Mouse (Mus musculus) heart, embryonic 14.5 days (tissue): ENCODE measurements around the gene Dnajc10. TPM values are rescaled to one million over a fixed set of nuclear protein-coding genes. Genes with fewer than 3 reads are reported as not detected.

Source experiments
- ATAC-seq: fragments of 200-750 bp; cut with Nextera tagmentation; 2 replicates; pipeline ENCODE4 v1.8.0; 2017; ENCODE audit warnings: low read depth, moderate TSS enrichment; ENCODE audit not compliant: insufficient number of reproducible peaks, insufficient read depth, low FRiP score
- H3K27ac ChIP-seq, 2 experiments: fragments of 200-500 bp in 1 of 2; fragments of 300-500 bp in 1 of 2; sonication (generic) in 1 of 2; replicated peaks in 1 of 2; 2 replicates each; pipeline ENCODE4 v1.5.1; 2012 to 2014; ENCODE audit warnings: low read depth in 2 of 2, low read length in 2 of 2, control low read depth in 1 of 2, mild to moderate bottlenecking in 1 of 2, mixed read lengths in 1 of 2; ENCODE audit not compliant: control insufficient read depth in 1 of 2, insufficient read depth in 1 of 2
- H3K27me3 ChIP-seq: fragments of 300-500 bp; sonication (generic); 2 replicates; pipeline ENCODE4 v1.6.1; 2014; ENCODE audit warnings: mild to moderate bottlenecking, low read length, control low read depth; ENCODE audit not compliant: control insufficient read depth, insufficient read depth
- H3K36me3 ChIP-seq: fragments of 300-500 bp; sonication (generic); 2 replicates; pipeline ENCODE4 v1.6.1; 2014; ENCODE audit warnings: mild to moderate bottlenecking, control low read depth, low read length, mixed read lengths; ENCODE audit not compliant: control insufficient read depth, insufficient read depth
- H3K4me1 ChIP-seq, 2 experiments: fragments of 200-500 bp in 1 of 2; fragments of 300-500 bp in 1 of 2; sonication (generic) in 1 of 2; 2 replicates each; pipeline ENCODE4 v1.6.1; 2012 to 2014; ENCODE audit warnings: low read length in 2 of 2, control low read depth in 1 of 2, mixed read lengths in 1 of 2; ENCODE audit not compliant: control insufficient read depth in 2 of 2, insufficient read depth in 2 of 2
- H3K4me2 ChIP-seq: fragments of 300-500 bp; sonication (generic); 2 replicates; pipeline ENCODE4 v1.6.1; 2014; ENCODE audit warnings: mild to moderate bottlenecking, low read length
- H3K4me3 ChIP-seq, 2 experiments: fragments of 200-500 bp in 1 of 2; fragments of 300-500 bp in 1 of 2; sonication (generic) in 1 of 2; 2 replicates each; pipeline ENCODE4 v1.5.1; 2012 to 2014; ENCODE audit warnings: low read length in 2 of 2, mild to moderate bottlenecking in 2 of 2, control low read depth in 1 of 2, low read depth in 1 of 2, moderate library complexity in 1 of 2; ENCODE audit not compliant: control insufficient read depth in 1 of 2, insufficient read depth in 1 of 2
- H3K9ac ChIP-seq: fragments of 300-500 bp; sonication (generic); 2 replicates; pipeline ENCODE4 v1.6.1; 2014; ENCODE audit warnings: mild to moderate bottlenecking, low read length
- H3K9me3 ChIP-seq: fragments of 300-500 bp; sonication (generic); 2 replicates; pipeline ENCODE4 v1.6.1; 2016; ENCODE audit warnings: low read length, control low read depth; ENCODE audit not compliant: control insufficient read depth
- WGBS: fragments of 180-500 bp; shearing (Covaris S2); extraction: QIAGEN DNeasy Blood & Tissue Kit; methylation state at CpG from one replicate; pipeline ENCODE4 v1.1.7; 2014; 5-methylcytosine and 5-hydroxymethylcytosine counted together
- polyA plus RNA-seq: library from polyadenylated mRNA; unstranded; fragments of >200 nt; fragmentation: Nextera tagmentation; extraction: Ambion mirVana; gene quantifications from 2 replicates; pipeline ENCODE4 v1.2.1, GENCODE M21; 2014

The Dnajc10 gene
- 56.9 and 57.4 TPM in 2 replicates for polyA plus RNA-seq

DNA sequence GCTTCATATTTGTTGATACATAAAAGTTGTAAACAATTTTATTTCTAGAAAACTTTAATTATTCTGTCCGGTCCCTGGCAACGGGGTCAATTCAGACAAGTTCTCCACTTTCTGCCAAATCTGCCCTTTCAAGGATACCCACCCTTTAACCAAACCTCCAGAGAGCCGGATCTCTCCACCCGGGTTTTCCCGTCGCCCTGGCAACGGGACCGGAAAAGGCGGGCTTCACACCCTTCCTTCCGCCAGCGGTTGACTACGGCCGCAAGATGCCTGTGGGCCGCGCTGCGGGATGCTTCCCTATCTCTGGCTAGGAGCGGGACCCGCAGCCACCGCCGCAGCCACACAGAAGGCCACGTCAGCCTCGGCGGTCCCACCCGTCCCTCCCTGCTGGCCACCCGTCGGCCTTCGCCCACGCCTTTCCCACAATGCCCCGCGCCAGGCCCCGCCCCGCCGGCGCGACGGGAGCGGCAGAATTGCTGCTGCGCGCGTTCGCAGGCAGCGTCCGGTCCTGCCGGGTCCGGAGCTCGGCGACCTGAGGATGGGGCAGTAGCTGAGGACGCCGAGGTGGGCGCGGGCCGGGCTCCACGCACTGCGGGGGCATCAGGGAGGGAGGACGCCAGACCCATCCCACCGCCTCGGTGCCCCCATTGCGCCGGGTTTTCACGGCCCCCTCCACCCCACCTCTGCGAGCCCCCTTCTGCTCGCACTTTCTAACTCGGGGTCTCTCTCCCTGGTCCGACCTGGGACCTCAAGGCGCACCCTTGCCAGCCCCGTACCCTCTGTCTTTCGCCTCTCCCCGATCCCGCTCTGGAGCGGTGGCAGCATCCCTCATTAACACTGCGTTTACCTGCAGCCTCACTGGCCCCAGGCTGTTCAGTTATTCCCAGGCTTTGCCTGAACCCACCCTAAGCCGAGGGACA, at the start of gene Dnajc10:
Gene Dnajc10, plus strand, starts transcription at position 225 of the 920 bp plus-strand sequence.
- WGBS = under 1% methylated on average over 72 of the region's 72 CpGs
- peak within 1 kb of the TSS; percentile 82 to 83 for H3K4me3 ChIP-seq
- peak within 1 kb of the TSS; percentile 61 to 90 for H3K27ac ChIP-seq
- ATAC-seq = peak; percentile 88
- no peaks in the 10 kb centered on the region for H3K9me3 ChIP-seq
- H3K9ac ChIP-seq = peak within 1 kb of the TSS; percentile 91
- H3K36me3 ChIP-seq = peaks cover 26% of the 10 kb centered on the region
- no peaks in the 10 kb centered on the region for H3K27me3 ChIP-seq
- H3K4me2 ChIP-seq = peak within 1 kb of the TSS; percentile 77
- H3K4me1 ChIP-seq = peaks cover 0 to 22% of the 10 kb centered on the region in 2 experiments; a peak in 3 of 4 replicates

DNA sequence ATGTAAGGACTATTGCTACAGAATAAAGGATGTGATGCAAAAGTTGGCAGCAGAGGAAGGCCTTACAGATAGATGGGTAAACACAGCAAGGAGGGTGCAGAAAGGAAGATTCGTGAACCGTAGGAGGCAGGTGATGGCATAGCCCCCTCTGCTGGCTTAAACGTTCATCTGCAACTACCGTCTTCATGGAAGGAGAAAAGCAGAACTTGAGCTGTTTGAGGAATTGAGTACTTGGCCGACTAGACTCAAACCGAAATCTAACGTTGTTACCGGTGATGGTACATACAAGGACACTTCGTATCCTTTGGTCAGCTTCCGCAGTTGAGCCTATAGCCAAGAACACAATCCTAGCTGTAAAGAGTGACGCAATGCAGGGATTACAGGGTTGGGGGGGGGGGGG, 48.4 kb upstream of the Dnajc10 start:
- 0 out of 2 replicates have a peak, but pooled peaks cover 3% of the 10 kb centered on the region for H3K27me3 ChIP-seq
- H3K4me3 ChIP-seq = no peak overlapping the region; a peak in 1 of 4 replicates
- H3K27ac ChIP-seq = no peak overlapping the region
- H3K4me2 ChIP-seq = peak overlapping the region; percentile 43
- no peaks in the 10 kb centered on the region for H3K9me3 ChIP-seq
- H3K36me3 ChIP-seq = no peaks in the 10 kb centered on the region
- H3K4me1 ChIP-seq = peaks cover 3 to 7% of the 10 kb centered on the region in 2 experiments; a peak in 2 of 4 replicates
- no peak overlapping the region for H3K9ac ChIP-seq
- 12% methylated on average over 11 of the region's 11 CpGs for WGBS
- no peak for ATAC-seq

DNA sequence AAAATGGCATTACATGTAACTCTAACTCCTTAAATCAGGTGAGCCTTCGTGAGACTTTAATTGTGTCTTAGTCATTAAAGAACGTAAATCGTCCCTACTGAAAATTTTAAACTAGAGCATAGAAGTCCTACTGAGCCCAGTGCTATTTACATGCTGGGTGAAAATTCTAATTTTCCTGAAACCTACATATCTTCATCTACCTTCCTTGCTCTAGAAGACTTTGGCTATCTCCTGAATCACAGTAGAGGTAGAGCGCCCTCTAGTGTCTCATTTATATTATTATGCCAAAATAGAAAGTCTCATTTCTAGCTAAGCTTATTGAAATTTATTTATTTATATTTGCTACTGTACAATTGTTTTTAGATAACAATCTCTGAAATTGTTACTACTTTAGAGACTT, 47.2 kb upstream of the Dnajc10 start:
- WGBS = 48% methylated on average over 4 of the region's 4 CpGs
- ATAC-seq = no peak
- H3K36me3 ChIP-seq = no peaks in the 10 kb centered on the region
- no peak overlapping the region for H3K4me2 ChIP-seq
- no peak overlapping the region for H3K4me3 ChIP-seq
- H3K27ac ChIP-seq = no peak overlapping the region
- no peaks in the 10 kb centered on the region for H3K9me3 ChIP-seq
- no peak overlapping the region for H3K9ac ChIP-seq
- peaks cover 3 to 8% of the 10 kb centered on the region in 2 experiments; a peak in 2 of 4 replicates for H3K4me1 ChIP-seq
- 0 out of 2 replicates have a peak, but pooled peaks cover 3% of the 10 kb centered on the region for H3K27me3 ChIP-seq

DNA sequence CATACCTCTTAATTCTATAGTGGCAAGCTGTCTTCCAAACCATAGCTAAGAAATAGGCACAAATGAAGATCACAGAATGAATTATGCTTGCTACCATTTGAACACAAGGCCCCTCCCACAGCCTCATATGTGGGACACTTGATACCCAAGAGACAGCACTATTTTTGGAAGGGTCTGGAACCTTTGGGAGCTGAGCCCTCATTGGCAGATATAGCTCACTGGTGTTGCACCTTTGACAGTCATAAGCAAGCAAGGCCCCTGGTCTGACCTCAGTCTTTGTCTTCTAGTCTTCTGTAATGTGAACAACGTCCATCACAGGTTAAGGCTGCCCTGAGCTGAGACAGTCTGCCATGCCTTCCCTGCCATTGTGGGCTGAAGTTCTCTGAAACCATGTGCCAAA, 43.8 kb upstream of the Dnajc10 start:
- no peak overlapping the region for H3K4me2 ChIP-seq
- 0 out of 2 replicates have a peak, but pooled peaks cover 3% of the 10 kb centered on the region for H3K9me3 ChIP-seq
- H3K36me3 ChIP-seq = no peaks in the 10 kb centered on the region
- ATAC-seq = no peak
- no peak overlapping the region for H3K9ac ChIP-seq
- 33% methylated on average over 1 of the region's 1 CpGs for WGBS
- no peak overlapping the region for H3K4me3 ChIP-seq
- peak overlapping the region; percentile 31 to 34; a peak in 1 of 4 replicates for H3K27ac ChIP-seq
- H3K27me3 ChIP-seq = no peaks in the 10 kb centered on the region
- H3K4me1 ChIP-seq = peaks cover 3 to 8% of the 10 kb centered on the region in 2 experiments; a peak in 2 of 4 replicates

DNA sequence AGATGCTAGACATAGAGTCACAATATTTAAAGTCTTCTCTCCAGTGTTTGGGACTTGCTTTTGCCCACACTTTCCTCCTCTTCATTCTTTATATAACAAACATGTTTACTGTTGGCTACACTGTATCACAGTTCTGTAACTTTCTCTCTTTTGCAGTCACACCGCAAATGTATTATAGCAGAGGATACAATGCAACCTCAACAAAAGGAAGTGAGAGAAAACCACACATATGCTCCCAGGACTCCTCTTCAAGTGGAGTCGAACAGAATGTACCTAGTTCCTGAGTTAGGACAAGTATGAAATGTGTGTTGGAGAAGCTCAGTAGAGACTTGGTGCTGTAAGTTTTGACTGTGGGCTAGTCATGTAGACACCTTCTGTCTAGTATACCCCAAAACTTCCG, 42.2 kb upstream of the Dnajc10 start:
- Histone ChIP-seq H3K4me2 (no peak overlapping the region), H3K4me1 (peaks cover 3 to 8% of the 10 kb centered on the region in 2 experiments; a peak in 2 of 4 replicates), H3K9ac (no peak overlapping the region), H3K9me3 (0 out of 2 replicates have a peak, but pooled peaks cover 3% of the 10 kb centered on the region), H3K4me3 (no peak overlapping the region), H3K27me3 (no peaks in the 10 kb centered on the region), H3K36me3 (no peaks in the 10 kb centered on the region), H3K27ac (no peak overlapping the region)
- WGBS = 89% methylated on average over 3 of the region's 3 CpGs
- no peak for ATAC-seq

DNA sequence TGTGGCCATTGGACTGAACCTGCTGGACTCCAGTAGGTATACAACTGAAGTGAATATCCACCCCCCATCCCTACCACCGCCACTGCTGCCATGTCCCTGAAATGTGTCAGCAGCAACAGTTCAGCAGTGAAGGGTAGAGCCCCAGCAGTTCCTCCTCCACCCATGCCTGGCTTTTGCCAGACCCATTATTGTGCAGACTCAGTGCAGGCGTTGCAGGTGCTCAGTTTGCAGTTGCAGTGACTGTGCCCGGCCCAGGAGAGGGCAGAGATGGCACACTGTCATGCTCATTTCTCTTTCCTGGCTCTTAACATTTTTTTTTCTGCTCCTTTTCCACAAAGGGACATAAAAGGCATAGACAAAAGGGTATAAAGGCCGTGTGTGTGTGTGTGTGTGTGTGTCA, 41.5 kb upstream of the Dnajc10 start:
- 77% methylated on average over 4 of the region's 4 CpGs for WGBS

DNA sequence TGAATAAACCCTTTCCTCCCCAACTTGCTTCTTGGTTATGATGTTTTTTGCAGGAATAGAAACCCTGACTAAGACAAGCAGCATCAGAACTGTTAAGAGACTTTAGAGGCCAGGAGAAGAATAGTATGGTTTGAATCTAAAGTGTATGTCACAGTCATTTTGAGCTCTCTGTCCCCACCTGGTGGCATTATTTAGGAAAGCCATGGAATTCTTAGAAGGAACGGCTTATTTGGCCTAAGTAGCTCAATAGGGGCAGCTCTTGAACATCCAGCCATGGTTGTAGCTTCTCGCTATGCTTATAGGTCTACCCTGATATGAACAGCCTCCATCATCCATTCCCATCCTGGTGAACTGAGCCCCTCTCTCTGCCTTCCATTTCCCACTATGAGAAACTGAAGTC, 40.1 kb upstream of the Dnajc10 start:
- Histone ChIP-seq H3K4me1 (peaks cover 3 to 8% of the 10 kb centered on the region in 2 experiments; a peak in 2 of 4 replicates), H3K9me3 (0 out of 2 replicates have a peak, but pooled peaks cover 3% of the 10 kb centered on the region), H3K36me3 (no peaks in the 10 kb centered on the region), H3K9ac (no peak overlapping the region), H3K27me3 (no peaks in the 10 kb centered on the region), H3K4me2 (no peak overlapping the region), H3K4me3 (no peak overlapping the region), H3K27ac (no peak overlapping the region)
- no peak for ATAC-seq
- 45% methylated on average over 2 of the region's 2 CpGs for WGBS

More for the DNA sequence above, 41.5 kb upstream of the Dnajc10 start:
- no peak overlapping the region for H3K27ac ChIP-seq
- 0 out of 2 replicates have a peak, but pooled peaks cover 3% of the 10 kb centered on the region for H3K9me3 ChIP-seq
- no peak overlapping the region for H3K4me2 ChIP-seq
- no peaks in the 10 kb centered on the region for H3K36me3 ChIP-seq
- peaks cover 3 to 8% of the 10 kb centered on the region in 2 experiments; a peak in 2 of 4 replicates for H3K4me1 ChIP-seq
- no peak overlapping the region for H3K4me3 ChIP-seq
- H3K9ac ChIP-seq = no peak overlapping the region
- no peaks in the 10 kb centered on the region for H3K27me3 ChIP-seq
- no peak for ATAC-seq
